Mouse (Mus musculus): ENCODE results near the gene Nkrf.
"Not testable (repeated sequence)": the region's sequence is repeated elsewhere in the genome, so short reads cannot be mapped to it uniquely, and the experiment has no call there.

Gene Nkrf

DNA sequence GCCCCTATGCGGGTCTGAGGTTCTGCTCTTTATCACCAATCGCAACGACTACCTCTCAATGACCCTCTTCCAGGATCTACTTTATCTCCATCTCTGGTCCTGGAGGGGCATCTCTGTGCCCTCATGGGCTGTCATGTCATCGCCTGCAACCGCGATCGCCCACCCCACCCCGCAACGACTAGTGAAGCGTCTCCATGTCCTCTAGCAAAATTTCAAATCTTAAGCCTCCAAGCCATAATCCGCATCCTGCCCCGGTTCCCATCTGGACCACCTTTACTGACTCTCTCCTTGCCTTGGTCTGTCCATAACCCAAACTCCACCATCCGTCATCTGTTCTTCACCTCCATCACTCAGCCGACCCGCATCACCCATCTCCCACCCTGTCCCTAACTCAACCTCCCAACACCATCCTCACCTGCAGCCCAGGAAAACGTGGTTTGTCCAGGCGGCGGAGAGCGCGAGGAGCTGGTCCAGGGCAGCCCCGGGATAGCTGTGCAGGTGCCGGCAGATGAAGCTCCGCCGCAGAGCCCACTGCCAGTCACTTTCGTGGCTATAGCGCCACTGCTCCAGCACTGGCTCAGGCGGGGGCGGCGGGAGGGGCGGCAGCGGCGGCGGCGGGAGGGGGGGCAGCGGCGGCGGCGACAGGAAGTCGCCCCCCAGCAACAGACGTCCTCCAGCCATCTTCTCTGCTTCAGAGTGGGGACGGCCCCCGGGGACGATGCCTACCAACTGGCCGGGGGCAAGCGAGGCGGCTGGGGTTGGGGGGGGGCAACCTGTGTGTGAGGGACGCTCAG is at the start of gene Nkrf:
Nkrf (minus strand) TSS at position 579 of the 794 bp plus-strand sequence.
- peak; percentile 94 for DNase-seq

- DNase-seq: peak; percentile 5
These were observed 38.4 kb upstream of the Nkrf start for GRCm38 (mm10) chrX:36941106-36941505.

DNA sequence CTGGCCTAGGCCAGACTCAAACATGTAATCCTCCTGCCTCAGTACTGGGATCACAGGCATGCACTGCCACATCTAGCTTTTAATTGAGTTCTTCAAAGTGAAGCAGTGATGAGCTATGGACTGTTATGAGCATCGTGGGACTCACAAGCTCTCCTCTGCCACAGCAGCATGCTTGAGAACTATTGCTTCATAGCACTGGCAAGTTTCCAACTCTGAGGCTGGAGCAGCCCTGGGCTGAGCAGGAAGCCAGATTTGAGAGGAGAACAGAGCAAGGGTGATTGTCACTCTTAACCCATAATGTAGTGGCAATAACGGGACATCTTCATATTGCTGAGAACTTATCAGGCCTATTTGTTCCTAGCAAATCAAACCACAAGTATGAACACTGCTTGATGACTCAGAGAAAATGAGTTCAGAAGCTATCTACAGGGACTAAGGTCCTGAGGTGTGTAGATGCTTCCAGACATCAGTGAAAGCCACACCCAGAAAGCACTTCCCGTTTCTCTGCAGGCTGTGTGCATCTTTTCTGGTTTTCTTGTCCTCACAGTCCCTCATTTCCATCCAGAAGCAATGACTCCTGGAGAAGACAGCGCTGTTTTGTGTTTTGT is 37.2 kb upstream of the Nkrf start:
- peak; percentile 95 for DNase-seq

DNA sequence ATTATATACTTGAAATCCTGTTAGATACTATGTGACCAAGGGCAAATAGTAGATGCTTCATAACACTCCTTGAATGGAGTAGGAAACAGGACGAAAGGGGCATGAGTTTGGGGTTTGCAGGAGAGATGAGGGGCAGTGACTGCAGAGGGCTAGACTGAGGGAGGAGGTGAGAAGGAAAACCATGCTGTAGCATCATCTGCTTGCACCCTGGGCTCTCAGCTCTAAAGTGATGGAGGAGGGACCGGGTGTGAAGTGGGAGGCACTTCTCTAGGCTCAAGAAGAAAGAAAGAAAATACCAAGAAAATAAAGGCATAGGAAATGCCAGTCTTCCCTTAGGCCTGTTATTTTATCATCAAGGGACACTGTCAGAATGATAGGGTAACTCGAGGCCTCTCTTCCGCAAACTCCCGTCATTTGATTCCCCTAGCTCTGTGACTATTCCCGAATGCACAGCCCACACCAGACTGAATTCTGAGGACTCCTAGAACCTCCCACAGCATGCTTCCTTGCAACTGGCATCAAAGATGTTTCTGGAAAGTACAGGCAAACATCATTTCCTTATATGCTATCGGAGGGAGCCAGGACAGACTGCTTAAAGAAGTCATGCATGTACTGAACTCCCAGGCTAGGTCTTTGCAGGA is 32.7 kb upstream of the Nkrf start:
- DNase-seq: peak; percentile 13

DNA sequence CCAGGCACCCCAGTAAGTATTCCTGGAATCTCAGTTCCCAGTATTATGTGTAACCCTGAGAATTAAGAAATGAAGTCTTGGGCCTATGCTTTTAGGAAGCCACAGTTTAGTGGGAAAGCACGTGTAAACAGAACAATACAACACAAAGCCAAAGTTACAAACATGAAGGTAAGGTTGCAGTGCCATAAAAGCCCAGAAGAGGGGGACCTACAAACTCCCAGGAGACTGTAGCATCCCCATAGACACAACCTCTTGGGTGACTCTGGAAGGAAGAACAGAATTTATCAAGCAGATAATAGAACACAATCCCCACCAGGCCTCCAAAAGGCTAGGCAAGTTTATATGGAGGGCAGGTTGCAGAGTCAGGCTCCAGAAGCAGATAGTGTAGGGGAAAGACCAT is 27.9 kb upstream of the Nkrf start:
- DNase-seq: no peak

- peak; percentile 71 for DNase-seq
These were observed 27.0 kb upstream of the Nkrf start for GRCm38 (mm10) chrX:36929694-36930093.

GRCm38 (mm10) chrX:36928791-36929190 is 26.1 kb upstream of the Nkrf start:
- peak; percentile 91 for DNase-seq

DNA sequence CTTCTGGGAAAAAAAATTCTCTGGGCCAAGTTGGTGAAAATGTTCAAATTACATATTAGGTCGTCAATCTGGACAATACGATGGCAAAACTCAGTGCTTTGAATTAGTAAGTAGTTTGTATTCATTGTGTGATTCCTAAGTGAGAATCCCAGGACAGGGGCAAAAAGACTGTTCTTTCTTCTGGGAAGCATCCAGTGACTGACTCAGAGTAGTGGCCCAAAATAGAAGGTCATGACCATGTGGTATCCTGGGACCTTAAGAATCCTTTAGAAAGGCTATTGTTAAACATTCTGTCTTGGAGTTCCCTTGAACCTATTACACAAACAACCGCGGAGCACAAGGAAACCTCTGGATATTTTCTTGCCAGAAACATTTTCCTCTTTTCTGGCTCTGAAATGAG is 18.6 kb upstream of the Nkrf start:
- DNase-seq: peak; percentile 55

GRCm38 (mm10) chrX:36917749-36918148 is 15.1 kb upstream of the Nkrf start:
- DNase-seq: peak; percentile 35

DNA sequence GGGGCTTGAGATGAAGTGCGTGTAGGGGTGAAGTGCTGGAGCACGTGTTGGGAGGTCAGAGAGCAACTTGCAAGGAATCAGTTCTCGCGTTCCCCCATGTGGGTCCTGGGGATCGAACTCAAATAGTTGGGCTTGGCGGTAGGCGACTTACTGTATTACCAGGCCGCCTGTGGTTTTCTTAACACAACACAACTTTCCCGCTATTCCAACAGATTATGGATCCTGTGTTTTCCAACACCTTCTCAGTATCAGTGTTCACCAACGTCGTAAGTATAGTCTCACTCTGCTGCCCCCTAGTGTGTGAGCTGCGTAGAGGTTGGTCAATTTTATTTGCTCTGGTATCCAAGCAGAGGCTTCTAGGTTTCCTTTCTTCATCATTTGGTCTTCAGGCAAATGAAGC is 8.6 kb upstream of the Nkrf start:
- peak; percentile 86 for DNase-seq

- DNase-seq: no peak
These were observed 3.8 kb upstream of the Nkrf start for GRCm38 (mm10) chrX:36906539-36906938.

DNA sequence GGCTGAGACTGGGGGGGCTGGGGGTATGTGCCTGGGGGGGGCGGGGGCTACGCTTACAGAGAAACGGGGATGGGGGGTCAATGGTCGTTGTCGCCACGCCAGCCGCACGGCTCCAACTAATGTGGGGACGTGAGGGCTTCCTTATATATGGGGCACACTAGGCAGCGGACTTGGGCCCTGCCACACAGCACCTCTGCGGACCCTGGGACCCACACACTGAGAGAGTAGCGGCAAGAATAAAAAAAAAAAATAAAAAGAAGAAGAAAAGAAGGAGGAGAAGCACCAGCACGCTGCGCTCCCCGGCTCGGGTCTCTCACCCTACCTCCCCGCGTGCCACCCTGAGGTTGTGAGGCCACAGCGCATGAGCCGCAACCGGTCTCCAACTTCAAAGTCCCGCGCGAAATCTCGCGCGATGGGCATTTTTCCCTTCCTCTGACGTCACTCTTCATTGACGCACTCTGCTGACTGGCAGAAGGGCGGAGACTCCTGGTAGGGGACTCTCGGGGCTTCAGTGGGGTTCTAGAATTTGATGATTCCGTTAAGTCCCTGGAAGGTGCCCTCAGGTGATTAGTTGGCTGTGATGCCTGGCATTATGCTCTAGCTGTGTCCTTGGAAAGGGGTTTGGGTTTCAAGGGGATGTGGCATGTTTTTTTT is 543 bp upstream of the Nkrf start:
- peak; percentile 99 for DNase-seq

DNA sequence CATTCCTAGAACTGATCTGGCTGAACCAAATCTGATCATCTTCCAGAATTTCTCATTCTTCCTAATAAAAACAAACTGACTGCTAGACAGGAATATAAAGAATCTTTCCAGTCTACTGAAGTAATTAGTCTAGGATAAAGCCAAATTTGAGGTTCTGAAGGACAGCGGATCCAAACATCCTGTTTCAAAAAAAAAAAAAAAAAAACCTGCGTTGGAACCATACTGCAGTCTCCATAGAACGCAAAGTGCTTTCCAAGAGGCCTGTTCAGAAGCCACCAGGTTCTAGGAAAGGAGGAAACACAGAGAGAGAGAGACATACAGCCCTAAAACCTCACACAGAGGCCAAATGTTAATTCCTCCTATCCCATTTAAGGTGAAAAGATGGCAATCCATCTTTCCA is 1.0 kb downstream of the Nkrf start:
- no peak for DNase-seq

GRCm38 (mm10) chrX:36898931-36899330 is 3.8 kb downstream of the Nkrf start:
- DNase-seq: not testable (repeated sequence)

GRCm38 (mm10) chrX:36884719-36885118 is 18.0 kb downstream of the Nkrf start:
- DNase-seq: no peak

DNA sequence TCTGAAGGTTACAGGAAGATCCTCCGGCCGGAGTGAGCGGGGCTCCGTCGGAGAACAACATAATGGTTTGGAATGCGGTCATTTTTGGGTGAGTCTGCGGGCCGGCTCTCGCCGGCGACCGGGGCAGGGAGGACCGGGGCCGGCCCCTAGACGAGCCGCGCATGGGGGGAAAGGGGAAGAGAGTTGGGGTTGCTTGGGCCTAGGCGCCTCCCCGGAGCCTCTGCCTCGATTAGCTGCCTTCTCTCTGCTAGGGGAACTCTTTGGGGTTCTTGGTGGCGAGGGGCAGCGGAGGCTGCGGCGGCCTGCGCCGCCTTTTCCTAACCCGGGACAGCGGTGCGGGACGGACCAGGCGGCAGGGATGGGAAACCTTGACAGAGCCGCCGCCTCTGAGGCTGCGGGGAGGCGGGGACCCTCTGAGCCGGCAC is 28.0 kb downstream of the Nkrf start:
- DNase-seq: peak; percentile 84

GRCm38 (mm10) chrX:36874178-36874696 is 28.5 kb downstream of the Nkrf start:
- peak; percentile 99 for DNase-seq

DNA sequence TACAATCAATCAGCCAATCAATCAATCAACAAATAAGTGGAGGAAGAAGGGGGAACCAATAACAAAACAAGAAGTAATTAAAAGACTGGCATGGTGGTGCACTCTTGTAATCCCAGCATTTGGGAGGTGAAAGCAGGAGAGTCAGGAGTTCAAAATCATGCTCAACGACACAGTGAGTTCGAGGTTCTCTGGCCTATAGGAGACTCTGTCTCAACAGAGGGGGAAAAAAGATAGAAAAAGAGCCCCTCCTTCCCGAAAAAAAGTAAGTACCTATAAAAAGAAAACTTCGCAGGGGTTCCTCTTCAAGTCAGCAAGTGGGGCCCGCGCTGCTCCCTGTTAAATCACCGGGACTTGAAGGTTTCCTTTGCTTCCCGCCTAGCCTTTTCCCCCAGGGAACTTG is 28.9 kb downstream of the Nkrf start, which contains the start of the genes Ube2a and C330007P06Rik:
Ube2a (plus strand) TSS at position 136 of the 400 bp plus-strand sequence.
C330007P06Rik (minus strand) TSS at position 347 of the 400 bp plus-strand sequence.
- DNase-seq: no peak

DNA sequence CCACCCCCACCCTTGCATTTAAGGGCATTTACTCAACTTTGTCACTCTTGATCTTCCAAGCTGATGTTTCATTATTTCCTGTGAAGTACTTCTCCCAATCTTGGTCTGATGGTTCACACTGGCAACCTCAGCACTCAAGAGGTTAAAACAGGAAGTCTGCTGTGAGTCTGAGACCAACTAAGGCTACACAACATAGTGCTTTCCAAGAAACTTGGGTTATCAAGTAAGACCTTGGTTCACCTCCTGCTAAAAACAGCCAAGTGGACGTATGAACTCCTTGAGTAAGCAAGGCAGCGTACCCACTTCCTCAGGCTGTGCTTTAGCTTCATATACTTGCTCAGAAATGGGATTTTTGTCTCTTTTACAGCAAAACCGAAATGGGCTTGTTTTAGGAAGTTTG is 32.3 kb downstream of the Nkrf start:
- DNase-seq: no peak

GRCm38 (mm10) chrX:36864609-36865328 is 37.9 kb downstream of the Nkrf start:
- no peak for DNase-seq

DNA sequence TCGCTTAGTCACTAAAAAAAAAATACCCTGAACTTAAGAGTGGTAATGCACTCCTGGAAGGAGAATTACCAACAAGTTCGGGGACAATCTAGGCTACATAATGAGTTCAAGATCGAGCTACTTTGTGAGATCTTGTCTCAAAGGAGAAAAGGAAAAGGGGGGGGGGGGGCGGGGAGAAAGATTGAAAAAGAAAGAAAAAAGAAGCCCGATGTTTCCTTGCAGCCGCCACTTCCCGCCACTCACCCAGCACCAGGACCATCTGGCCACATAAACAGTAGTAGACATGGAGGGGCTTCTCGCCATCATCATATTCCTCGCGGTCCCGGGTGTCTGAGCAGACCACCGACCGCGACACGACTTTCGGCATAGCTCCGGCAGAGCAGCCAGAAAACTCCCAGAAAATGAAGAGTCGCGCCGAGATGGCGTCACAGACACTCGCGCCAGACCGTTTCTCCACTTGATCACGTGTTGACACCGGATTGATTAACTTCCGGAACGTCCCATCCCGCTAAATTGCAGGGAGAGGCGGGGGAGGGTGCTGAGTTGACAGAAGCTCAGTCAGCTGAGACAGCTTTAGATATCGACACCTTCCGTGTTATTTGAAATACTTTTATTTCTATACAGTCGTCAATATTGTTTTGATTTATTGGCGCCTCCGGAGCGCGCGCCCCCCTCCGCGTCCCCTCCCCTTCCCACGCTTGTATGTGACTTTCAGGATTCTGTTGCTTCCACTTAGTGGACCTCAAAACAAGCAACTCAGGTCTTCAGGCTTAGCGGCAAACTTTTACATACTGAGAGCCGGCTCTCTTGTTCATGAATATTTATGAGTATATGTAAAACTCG is 38.7 kb downstream of the Nkrf start:
- DNase-seq: peak; percentile 98
